ENCODE assay signal across 9 mouse cellular contexts in genomic region chr7:71603159-71603558, GRCm38 (mm10).
A peak's percentile ranks its signal among the peaks of the same experiment; 100 is the strongest.
DNase-seq lines count a peak whose midpoint lies in the region; ATAC-seq and TF ChIP-seq lines count a peak whose summit lies in the region.
"Had no signal": no experiment of that assay in that cellular context is flagged by ENCODE, and none has a peak within 500 bp of the region (broad histone marks: within the 10 kb centered on the region; RNA-seq: fewer than 3 reads in every experiment).

No protein-coding gene starts in this region.

- DNase-seq in limb, embryonic 14.5 days (ENCODE audit: low spot score): peak; percentile 44
- no peak for DNase-seq in limb, embryonic 10.5 days (ENCODE audit: low spot score)
- DNase-seq in adrenal gland, postnatal 4 days (ENCODE audit: low spot score in 2 of 2): peak; percentile 45 to 61
- peak; percentile 67 for DNase-seq in kidney, adult 18-20 months
- peak; percentile 41 to 51 for DNase-seq in lung, postnatal 4 days
- DNase-seq in cerebellum, adult 11 months: no peak

- H3K4me1 ChIP-seq in limb, embryonic 14.5 days (ENCODE audit: control insufficient read depth, insufficient read depth, low read length): no peaks in the 10 kb centered on the region; the same call in 1 of the 2 replicates
- 0 out of 2 replicates have a peak, but pooled peaks cover 5% of the 10 kb centered on the region for H3K4me1 ChIP-seq in limb, embryonic 10.5 days
- no peaks in the 10 kb centered on the region for H3K4me1 ChIP-seq in intestine, embryonic 16.5 days (ENCODE audit: control insufficient read depth, insufficient read depth, low read length)
- no peaks in the 10 kb centered on the region for H3K4me1 ChIP-seq in hindbrain, embryonic 13.5 days (replicated peaks)

- H3K27ac ChIP-seq in limb, embryonic 14.5 days (replicated peaks; ENCODE audit: low read depth, low read length): no peak overlapping the region
- no peak overlapping the region for H3K27ac ChIP-seq in limb, embryonic 10.5 days
- no peak overlapping the region for H3K27ac ChIP-seq in intestine, embryonic 16.5 days (ENCODE audit: low read length)
- no peak overlapping the region for H3K27ac ChIP-seq in hindbrain, embryonic 13.5 days
- H3K27ac ChIP-seq: liver, embryonic 14.5 days had no signal

- H3K36me3 ChIP-seq in limb, embryonic 14.5 days (ENCODE audit: control insufficient read depth, insufficient read depth, low read length): no peaks in the 10 kb centered on the region
- no peaks in the 10 kb centered on the region for H3K36me3 ChIP-seq in limb, embryonic 10.5 days
- H3K36me3 ChIP-seq in intestine, embryonic 16.5 days (ENCODE audit: control insufficient read depth, insufficient read depth, low read length): no peaks in the 10 kb centered on the region
- no peaks in the 10 kb centered on the region for H3K36me3 ChIP-seq in hindbrain, embryonic 13.5 days

- no peaks in the 10 kb centered on the region for H3K9me3 ChIP-seq in limb, embryonic 14.5 days (ENCODE audit: control insufficient read depth, low read length)
- H3K9me3 ChIP-seq in limb, embryonic 10.5 days (replicated peaks): no peaks in the 10 kb centered on the region
- H3K9me3 ChIP-seq in intestine, embryonic 16.5 days (ENCODE audit: control insufficient read depth, low read length): no peaks in the 10 kb centered on the region
- no peaks in the 10 kb centered on the region for H3K9me3 ChIP-seq in hindbrain, embryonic 13.5 days

- no peak overlapping the region for H3K4me2 ChIP-seq in limb, embryonic 14.5 days (replicated peaks; ENCODE audit: low read depth, low read length, severe bottlenecking)
- no peak overlapping the region for H3K4me2 ChIP-seq in intestine, embryonic 16.5 days (ENCODE audit: low read depth, low read length)
- H3K4me2 ChIP-seq in hindbrain, embryonic 13.5 days: no peak overlapping the region

- ATAC-seq in limb, embryonic 14.5 days (ENCODE audit: low FRiP score, low read depth): no peak
- ATAC-seq in intestine, embryonic 16.5 days: no peak
- ATAC-seq in hindbrain, embryonic 13.5 days (ENCODE audit: low FRiP score): no peak

- H3K9ac ChIP-seq in limb, embryonic 14.5 days (ENCODE audit: low read depth, low read length, severe bottlenecking): no peak overlapping the region
- no peak overlapping the region for H3K9ac ChIP-seq in intestine, embryonic 16.5 days (ENCODE audit: low read depth, low read length)
- H3K9ac ChIP-seq in hindbrain, embryonic 13.5 days: no peak overlapping the region
- H3K9ac ChIP-seq: liver, embryonic 14.5 days had no signal

- H3K4me3 ChIP-seq in limb, embryonic 14.5 days (replicated peaks; ENCODE audit: low read length): no peak overlapping the region
- no peak overlapping the region for H3K4me3 ChIP-seq in limb, embryonic 10.5 days
- no peak overlapping the region for H3K4me3 ChIP-seq in intestine, embryonic 16.5 days (ENCODE audit: low read length)
- H3K4me3 ChIP-seq in hindbrain, embryonic 13.5 days: no peak overlapping the region

- 56% methylated on average over 2 of the region's 2 CpGs for WGBS in limb, embryonic 14.5 days
- 86% methylated on average over 2 of the region's 2 CpGs for WGBS in limb, embryonic 10.5 days
- WGBS in intestine, embryonic 16.5 days: 41% methylated on average over 2 of the region's 2 CpGs
- 53% methylated on average over 2 of the region's 2 CpGs for WGBS in hindbrain, embryonic 13.5 days

- H3K27me3 ChIP-seq in limb, embryonic 14.5 days (ENCODE audit: control insufficient read depth, insufficient read depth, low read length): no peaks in the 10 kb centered on the region
- no peaks in the 10 kb centered on the region for H3K27me3 ChIP-seq in limb, embryonic 10.5 days (ENCODE audit: low read depth, poor library complexity, severe bottlenecking)
- H3K27me3 ChIP-seq in intestine, embryonic 16.5 days (replicated peaks; ENCODE audit: control insufficient read depth, insufficient read depth, low read length): no peaks in the 10 kb centered on the region
- no peaks in the 10 kb centered on the region for H3K27me3 ChIP-seq in hindbrain, embryonic 13.5 days

- TF ChIP-seq POLR2A in limb, embryonic 14.5 days (IDR thresholded peaks at IDR 0.05; ENCODE audit: borderline replicate concordance, extremely low read depth, insufficient read depth, insufficient read length): no peak

Comparison
In these comparisons a context has a peak if more than half of its experiments do, and no peak if none do; other contexts are left out.
1. DNase-seq: peak in limb, embryonic 14.5 days (single experiment), adrenal gland, postnatal 4 days (2 of 2), kidney, adult 18-20 months (single experiment) and lung, postnatal 4 days (2 of 2); none in limb, embryonic 10.5 days (single experiment) and cerebellum, adult 11 months (single experiment).